Mouse (Mus musculus) T-cell, adult 2 months (primary cell): ENCODE results near the gene Acod1.

Experiments
- DNase-seq: peaks from one replicate; pipeline ENCODE4 v3.0.0; 2022; ENCODE audit warnings: low spot score

Acod1 gene

DNA sequence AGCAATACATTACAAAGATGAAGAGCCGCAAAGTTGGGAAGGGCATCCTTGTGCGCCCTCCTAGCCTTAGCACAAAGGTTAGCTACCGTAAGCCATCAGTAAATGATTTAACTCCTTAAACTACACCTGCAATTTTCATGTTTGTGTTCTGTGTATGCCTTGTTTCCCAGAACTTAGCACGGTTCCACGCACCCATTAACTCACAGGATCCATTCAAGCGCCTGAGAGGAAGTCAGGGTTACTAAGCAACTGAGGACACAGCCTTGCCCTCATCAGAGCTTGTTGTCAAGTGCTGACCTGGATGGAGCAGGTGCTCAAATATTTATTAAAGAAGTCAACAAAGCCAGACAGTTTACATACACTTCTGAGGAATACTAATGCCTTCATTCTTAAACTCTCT is 55.5 kb downstream of the Acod1 start:
- DNase-seq: no peak

DNA sequence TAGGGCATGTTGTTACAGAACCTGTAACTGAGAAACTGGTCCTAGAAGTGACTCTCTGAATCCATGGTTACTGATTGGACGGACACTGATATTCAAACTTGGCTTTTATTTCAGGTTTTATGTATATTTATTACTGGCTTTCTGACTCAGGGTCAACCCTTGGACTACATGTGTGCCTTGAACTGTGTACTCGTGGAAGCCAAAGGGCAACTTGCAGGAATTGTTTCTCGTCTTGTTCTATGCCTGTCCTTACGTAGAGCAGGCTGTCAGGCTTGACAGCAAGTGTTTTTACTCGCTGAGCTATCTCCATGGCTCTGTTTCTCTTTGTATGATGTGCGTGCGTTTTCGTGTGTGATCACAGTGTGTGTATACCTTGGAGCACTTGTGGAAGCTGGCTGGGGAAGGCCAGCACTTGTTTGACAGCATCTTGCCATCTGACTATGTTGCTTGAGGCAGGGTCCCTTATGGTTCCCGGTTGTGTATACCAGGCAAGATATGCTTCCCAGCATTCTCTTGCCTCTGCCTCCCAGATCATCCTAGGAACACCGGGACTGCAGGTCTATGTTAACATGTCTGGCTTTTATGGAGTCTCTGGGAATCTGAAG is 56.1 kb downstream of the Acod1 start:
- no peak for DNase-seq
